Mouse (Mus musculus): ENCODE data around the gene Gtf2ird1.

Gene Gtf2ird1

DNA sequence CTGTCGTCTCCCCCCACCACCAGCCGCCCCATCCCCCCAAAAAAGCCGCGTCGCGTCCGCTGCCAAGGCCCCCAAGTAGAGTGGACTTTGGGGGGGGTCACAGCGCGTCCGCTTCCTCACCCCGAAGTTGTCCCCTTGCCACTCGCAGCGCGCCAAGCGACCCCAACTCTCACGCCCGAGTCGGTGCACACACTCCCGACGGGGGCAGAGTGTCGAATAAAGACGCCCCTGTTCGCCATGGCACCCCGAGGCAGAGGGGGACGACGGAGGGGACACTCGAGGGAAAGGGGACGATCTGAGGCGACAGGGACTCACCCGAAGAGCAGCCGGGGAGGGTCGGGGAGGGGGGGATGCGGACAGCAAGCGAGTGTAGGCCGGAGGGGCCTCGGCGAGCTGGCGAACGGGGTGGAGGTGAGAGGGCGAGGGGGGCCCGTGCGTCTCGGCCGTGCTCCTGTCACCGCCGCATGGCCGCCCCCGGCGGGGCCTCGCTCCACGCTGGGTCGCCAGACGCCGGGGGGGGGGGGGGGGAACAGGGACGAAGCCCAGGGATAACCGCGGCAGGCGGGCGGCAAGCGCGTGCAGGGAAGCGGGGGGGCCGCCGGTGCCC lies 142.3 kb downstream of the Gtf2ird1 start:
- DNase-seq (ENCODE audit: low spot score in 2 of 2): no peak

- peak; percentile 89 to 96 for DNase-seq (ENCODE audit: low spot score in 2 of 2)
Measured at GRCm38 (mm10) chr5:134313451-134314067, 143.0 kb downstream of the Gtf2ird1 start.

DNA sequence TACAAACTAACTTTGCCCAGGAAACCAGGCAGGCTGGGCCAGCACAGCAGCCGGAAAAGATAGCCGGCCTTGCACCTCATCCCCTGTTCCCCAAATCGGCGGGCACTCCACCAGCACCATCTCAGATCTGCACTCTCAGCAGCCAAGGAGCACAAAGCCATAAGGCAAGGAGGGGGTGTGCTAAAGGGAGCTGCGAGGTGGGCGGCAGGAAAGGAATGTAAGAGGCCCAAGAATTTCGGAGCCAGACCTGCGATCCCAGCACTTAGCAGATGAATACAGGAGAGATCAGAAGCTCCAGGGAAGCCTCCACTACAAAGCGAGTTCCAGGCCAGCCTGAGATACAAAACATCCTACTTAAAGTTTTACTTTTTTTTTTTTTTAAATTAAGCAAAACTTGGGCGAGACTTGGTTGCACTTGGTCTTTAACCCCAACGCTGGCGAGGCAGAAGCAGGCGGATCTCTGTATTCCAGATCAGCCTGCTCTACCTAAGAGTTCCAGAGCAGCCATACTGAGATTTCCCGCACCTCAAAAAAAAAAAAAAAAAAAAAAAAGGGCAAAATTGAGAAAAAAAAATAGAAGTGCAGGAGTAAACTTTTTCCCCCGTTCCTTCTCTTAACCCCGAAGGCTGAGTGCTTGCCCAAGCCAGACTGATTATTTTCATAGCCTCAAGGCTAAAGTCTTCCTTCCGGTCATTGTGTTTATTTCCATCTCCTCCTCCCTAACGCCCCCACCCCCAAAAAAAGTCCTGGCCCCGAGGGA lies 143.6 kb downstream of the Gtf2ird1 start:
- DNase-seq (ENCODE audit: low spot score in 2 of 2): no peak

DNA sequence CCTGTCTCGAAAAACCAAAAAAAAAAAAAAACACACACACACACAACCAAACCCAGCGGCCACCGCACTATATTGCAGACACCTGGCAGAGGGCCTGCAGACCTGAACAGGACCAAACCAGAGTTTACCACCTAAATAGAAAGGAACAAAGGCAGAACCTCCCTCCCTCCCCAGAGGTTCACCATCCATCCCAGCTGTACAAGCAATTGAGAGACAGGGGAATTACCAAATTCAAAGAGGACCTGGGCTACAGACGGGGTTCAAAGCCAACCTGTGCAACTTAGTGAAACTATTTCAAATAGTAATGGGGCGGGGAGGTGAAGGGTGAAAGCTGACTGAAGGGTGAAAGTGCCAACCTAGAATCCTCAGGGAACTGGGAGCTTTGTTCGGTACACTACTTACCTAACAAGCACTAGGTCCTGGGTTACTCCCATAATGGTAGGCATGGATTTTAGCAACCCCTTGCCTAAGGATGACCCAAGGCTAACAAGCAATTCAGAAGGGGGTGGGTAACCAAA lies 144.6 kb downstream of the Gtf2ird1 start:
- DNase-seq (ENCODE audit: low spot score in 2 of 2): no peak

GRCm38 (mm10) chr5:134310201-134310600 lies 146.3 kb downstream of the Gtf2ird1 start:
- DNase-seq (ENCODE audit: low spot score in 2 of 2): no peak

GRCm38 (mm10) chr5:134309345-134309744 lies 147.2 kb downstream of the Gtf2ird1 start:
- no peak for DNase-seq (ENCODE audit: low spot score in 2 of 2)
